Mouse (Mus musculus): ENCODE measurements around the gene Fam185a.

GRCm38 (mm10) chr5:21420609-21421008 is 4.1 kb upstream of the Fam185a start:
- TF ChIP-seq CTCF (IDR thresholded peaks at IDR 0.05; ENCODE audit: low read depth, low read length) (no peak), POLR2A (IDR thresholded peaks at IDR 0.05; ENCODE audit: borderline replicate concordance, low read depth, low read length) (no peak)

Data from bone marrow macrophage, adult 2 months (primary cell).